Mouse (Mus musculus): ENCODE measurements at regions not wholly inside any gene's neighbourhood (a gene's known extent, or its start where the extent isn't known, plus 50 kb on each side); places are given as distances from the start of the nearest gene placed in this dataset.
"Not testable (repeated sequence)": the region's sequence is repeated elsewhere in the genome, so short reads cannot be mapped to it uniquely, and the experiment has no call there.

DNA sequence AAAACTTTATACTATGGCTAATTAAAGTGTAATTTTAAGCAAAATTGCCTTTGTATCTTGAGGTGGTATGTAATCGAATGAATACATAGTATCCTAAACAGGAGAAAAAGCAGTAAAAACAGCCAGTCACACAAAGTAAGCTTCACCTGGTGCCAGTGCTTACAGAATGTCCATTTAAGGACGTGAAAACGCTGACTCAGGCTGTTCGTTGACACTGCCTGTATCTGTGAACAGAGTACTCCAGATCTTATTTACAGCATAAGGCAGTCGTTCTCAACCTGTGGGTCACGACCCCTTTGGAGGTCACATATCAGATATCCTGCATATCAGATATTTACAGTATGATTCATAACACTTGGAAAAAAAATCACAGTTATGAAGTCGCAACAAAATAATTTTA, 194.8 kb downstream of the Wdr20rt start:
- DNase-seq (ENCODE audit: low read depth, low spot score), result no peak

DNA sequence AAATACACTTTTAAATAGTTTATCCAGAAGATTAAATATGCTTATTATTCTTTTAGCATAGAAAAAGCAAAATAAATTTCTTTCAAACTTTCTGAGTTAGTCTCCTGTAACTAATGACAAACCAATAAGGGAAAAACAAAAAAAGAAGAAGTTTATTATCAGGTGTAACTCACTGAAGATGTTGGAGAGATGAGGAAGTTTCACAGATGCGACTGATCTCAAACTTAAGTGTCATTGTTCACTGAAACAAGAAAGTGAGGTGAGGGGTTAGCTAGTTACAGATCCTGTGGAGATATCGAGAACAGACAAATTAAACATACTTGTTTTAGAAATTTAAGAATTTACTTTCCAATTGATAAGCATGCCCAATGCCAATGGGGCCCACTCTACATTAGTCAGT, 199.2 kb downstream of the Wdr20rt start:
- DNase-seq (ENCODE audit: low read depth, low spot score), result no peak

DNA sequence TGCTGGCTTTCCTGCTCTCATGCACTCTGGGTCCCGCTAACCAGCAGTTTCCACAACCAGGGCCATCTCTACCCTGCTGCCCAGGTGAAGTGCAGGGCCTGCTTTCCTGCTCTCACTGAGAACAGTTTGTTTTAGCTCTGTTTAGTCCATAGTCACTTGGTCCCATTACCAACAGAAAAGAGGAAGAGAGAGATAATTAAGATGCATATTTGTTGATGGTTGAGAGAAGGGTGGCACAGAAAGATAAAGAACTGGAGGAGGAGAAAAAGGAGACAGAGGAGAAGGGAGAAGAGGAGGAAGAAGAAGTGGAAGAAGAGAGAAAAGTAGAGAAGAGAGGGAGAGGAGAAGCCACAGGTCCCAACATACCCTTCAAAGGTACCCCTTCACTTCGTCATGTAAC, 200.1 kb downstream of the Wdr20rt start:
- no peak for DNase-seq (ENCODE audit: low read depth, low spot score)

GRCm38 (mm10) chr12:65426884-65427283, 201.6 kb downstream of the Wdr20rt start:
- DNase-seq (ENCODE audit: low read depth, low spot score), result no peak

- peak; percentile 20 for DNase-seq (ENCODE audit: low read depth, low spot score)
Measured at GRCm38 (mm10) chr12:65428214-65428981, 203.1 kb downstream of the Wdr20rt start.

DNA sequence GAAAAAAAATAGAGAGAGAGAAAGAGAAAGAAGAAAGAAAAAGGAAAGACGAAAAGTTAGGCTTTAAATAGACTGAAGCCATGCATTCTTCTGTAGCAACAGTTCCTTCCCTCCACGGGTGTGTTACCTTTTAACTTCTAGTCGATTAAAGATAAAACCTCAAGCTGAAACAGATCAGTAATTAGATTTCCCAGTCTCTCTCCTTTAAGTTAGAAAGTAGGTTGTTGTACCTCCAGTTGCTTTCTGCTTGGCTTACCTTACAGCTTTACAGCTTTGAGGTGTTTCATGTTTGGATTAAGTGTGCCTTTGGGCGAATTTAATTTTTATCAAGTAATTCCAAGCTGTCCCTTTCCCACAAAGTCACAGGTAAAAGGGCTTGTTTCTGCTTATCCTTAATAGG, 225.5 kb downstream of the Wdr20rt start:
- DNase-seq (ENCODE audit: low read depth, low spot score), result no peak

DNA sequence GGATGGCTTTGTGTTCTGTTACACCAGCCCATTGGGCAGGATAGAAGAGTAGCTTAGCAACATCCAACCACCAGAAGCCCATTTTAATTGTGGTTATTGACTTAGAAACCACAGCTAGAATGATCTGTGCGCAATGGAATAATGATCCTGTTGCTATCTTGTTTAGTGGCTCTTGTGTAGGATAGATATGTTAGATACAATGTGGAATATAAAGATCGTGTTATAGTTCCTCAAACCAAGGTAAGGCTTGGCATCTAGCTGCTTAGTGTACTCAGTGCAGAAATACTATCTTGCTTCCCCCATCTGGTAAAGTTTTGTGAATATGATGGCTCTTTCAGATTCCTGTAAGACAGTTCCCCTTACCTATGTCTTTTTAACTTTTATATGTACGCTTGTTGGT, 230.4 kb downstream of the Wdr20rt start:
- no peak for DNase-seq (ENCODE audit: low read depth, low spot score)

DNA sequence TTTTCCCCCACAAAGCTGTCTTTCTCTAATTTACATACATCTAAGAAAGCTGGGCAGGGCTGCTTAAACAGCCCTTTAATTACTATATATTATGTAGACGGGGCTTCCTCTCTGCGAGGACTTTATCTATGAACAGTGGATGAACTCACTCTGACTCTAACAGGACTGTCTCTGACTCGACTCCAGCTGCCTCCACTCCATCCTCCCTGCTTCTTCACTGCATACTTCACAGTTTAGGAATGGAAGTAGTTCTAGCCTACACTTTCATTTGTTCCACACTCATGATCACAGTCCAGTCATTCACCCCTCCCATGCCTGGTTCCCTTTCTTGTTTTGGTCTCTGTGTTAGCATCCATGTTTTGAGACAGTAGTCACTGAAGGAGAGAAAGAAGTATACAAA, 231.6 kb downstream of the Wdr20rt start:
- DNase-seq (ENCODE audit: low read depth, low spot score), result no peak

DNA sequence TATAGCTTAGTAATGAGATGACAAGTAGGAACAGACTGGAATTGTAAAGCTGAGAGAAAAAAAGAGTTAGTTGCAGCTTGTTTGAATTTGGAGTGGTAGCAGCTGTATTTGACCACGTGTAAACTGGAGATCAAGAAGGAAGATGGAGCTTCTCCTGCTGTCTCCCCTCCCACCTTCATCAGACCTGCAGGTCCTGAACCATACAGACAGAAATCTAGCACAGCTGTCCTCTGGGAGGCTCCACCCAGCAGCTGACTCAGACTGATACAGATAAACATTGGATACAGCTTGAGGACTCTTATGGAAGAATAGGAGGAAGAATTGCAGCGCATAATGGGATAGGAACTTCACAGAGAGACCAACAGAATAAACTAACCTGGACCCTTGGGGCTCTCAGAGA, 238.9 kb downstream of the Wdr20rt start:
- no peak for DNase-seq (ENCODE audit: low read depth, low spot score)

DNA sequence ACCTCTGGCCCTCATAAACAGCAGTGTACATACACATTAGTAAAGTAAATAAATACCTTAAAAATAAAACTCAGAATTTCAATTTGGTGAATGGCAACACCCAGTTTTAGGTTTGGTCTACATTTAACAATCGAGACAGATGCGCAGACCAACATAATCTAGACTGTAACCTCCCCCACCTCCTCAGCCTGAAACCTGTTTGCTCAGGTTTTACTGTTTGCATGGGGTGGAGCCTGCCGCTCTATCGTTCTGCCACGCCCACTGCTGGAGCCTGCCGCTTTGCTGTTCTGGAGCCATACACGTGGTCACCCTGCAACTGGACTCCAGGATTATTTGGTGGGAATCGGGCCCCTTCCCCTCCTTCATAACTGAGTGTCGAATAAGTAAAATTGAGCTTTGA, 253.4 kb downstream of the Wdr20rt start:
- not testable (repeated sequence) for DNase-seq (ENCODE audit: low read depth, low spot score)

DNA sequence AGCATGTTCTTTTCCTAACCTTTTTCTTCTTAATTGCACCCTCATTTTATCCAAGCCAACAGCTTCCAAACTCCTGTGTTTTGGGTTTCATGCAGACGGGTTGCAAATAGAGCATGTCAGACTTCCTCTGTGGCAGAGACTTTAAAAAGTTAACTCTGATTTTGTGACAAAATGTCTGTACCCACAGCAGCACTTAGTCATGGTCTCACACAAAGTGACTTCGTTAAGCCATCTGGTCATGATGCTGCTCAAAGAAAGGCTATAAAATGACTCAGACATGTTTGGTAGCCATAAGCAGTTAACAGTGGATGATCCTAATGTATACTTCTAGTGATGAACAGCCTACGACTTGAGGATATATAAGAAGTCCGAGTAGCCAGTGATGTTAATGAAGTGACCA, 255.5 kb downstream of the Wdr20rt start:
- peak; percentile 56 for DNase-seq (ENCODE audit: low read depth, low spot score)

DNA sequence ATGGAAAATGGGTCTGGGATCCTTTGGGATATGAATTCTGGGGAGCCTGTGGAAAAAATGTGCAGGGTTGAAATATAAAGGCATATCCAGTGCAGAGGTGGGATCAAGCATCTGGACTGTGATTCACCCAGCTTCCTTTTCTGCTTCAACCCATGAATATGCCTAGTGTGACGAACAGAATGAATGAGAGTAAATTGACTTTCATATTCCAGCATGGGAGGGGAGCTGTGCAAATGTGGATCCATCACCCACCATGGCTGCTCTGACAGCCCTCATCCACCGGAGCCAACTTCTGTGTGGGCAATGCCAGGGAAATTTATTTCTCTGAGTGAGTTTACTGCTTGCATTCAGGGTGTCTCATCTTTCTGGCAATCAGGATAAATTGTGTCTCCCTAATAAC, 265.8 kb downstream of the Wdr20rt start:
- DNase-seq (ENCODE audit: low read depth, low spot score), result peak; percentile 68

- DNase-seq (ENCODE audit: low read depth, low spot score), result no peak
Measured at GRCm38 (mm10) chr12:65494388-65495030, 269.2 kb downstream of the Wdr20rt start.

DNA sequence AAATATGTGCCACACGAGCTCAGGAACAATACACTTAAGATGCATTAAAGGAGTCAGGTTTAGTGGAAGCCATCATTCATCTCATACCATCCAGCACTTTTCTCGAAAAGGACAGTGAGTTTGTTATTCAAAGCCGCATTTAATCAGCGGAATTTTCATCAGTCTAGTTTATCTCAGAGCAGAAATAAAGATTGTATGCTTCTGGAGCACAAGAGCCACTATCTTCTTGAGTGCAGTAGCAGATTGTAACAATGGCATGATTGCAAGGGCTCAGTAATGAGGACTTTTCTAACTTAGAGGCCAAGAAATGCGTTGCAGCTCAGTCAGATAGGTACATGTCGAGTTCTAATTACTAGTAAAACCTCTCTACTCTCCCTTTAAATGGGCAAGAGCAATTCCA, 271.3 kb downstream of the Wdr20rt start:
- DNase-seq (ENCODE audit: low read depth, low spot score), result no peak

DNA sequence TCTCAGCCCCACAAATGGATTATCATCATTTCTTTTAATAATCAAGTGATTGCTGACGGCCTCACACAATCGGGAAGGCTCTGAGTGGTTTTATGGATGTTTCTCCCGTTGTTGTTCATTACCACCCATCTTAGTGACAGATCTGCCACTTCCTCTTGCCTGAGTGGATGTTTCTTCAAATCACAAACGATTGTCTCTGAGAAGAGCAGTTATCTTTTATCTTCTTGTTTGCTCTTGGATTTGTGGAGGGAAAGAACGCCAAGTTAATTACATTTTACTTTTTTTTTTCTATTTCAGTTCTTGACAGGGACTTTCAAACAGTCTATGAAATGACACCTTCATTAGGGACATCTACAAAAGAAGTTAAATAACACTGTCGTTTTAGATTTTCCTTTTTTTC, 272.3 kb downstream of the Wdr20rt start:
- no peak for DNase-seq (ENCODE audit: low read depth, low spot score)

DNA sequence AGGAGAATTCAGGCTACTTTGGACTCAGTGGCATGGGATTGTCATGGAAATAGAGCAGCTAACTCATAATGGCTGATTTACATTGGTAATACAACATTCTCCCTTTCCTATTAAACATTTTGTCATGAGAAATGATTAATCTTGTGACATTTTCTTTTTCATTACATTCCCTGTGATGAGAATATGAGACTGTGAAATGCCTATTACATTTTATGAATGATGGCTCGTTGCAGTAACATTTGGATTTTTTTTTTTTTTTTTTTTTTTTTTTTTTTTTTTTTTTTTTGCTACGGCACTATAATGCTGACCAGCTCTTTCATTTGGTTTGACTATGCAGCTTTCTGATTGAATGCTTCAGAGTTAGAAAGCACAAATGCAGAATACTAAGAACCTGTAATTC, 276.1 kb downstream of the Wdr20rt start:
- no peak for DNase-seq (ENCODE audit: low read depth, low spot score)

DNA sequence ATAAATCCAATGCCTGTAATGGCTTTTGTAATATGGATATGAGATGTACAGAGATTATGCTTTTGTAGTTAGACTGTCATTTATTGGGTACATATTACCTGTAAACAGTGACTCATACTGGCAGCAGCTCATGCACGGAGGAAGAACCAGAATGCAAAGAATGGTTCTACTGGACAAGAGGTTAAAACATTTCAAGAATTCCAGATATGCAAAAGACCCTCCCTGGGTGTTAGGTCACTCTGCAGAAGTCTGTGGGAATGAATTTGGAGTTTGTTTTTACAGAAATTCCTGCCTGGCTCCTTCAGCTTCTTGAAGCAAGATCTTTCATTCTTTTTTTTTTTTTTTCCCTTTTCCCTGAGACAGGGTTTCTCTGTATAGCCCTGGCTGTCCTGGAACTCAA, 276.7 kb downstream of the Wdr20rt start:
- no peak for DNase-seq (ENCODE audit: low read depth, low spot score)

GRCm38 (mm10) chr12:65513070-65513469, 287.8 kb downstream of the Wdr20rt start:
- DNase-seq (ENCODE audit: low read depth, low spot score), result no peak

DNA sequence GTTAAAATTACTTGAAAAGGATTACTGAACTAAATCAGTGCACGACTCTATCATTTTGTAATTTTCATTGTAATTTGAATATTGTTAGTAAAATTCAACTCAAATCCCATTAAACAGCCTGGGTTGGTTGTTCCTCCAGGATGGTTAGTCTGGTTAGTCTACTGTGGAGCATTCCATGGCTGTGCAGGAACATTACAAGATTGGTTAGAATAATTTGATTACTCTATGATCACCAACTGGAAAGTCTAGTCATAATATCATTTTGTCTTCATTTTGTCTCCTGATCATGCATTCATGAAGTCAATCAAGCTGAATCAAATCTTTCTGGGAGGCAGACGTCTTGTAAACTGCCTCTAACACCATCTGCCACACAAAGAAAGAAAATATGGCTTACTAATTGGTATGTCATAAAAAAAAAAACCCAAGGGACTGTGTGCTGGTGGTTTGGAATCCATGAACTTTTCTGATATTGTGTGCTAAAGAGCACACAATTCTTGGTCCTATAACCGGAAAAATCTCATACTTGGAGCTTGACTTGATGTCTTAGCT, 308.9 kb downstream of the Wdr20rt start:
- DNase-seq (ENCODE audit: low read depth, low spot score), result peak; percentile 10

GRCm38 (mm10) chr12:65548301-65548700, 323.0 kb downstream of the Wdr20rt start:
- peak; percentile 56 for DNase-seq (ENCODE audit: low read depth, low spot score)

DNA sequence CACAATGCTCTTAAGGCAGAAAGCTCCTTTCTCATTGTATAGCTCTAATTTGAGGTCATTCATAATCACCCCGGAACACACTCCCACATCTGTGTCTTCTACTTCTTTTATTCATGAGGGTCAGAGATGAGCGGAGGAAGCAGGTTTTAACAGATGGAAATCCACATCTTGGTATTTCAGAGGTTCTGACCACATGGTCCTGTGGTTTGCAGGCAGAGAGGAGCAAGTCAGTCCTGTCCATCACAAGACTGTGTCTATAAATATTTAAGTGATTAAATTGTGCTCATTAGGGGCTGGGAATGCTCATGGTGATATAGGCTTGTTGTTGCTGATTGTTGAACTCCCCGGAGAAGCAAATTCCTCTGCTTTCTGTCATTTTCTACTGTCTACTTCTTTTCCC, 326.9 kb downstream of the Wdr20rt start:
- DNase-seq (ENCODE audit: low read depth, low spot score), result no peak

- DNase-seq (ENCODE audit: low read depth, low spot score), result no peak
Measured at GRCm38 (mm10) chr12:65559036-65559435, 333.7 kb downstream of the Wdr20rt start.

DNA sequence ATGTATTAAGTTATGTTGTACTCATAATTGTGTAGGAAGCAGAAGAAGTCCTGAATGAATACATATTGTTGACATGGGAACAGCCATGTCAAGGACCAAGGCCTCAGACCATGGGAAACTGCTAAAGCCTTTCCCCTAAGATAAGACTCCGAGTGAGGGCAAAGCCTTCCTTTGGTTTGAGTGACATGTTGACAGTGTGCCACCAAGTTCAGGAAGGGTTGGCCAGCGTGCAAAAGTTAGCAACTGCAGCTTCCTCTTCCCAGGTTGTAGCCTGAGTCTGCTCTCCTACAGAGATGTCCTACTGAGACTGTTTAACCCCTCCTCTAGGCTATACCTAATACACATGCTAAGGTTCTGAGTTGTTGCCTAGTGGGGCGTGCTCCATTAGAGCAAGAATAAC, 334.5 kb downstream of the Wdr20rt start:
- no peak for DNase-seq (ENCODE audit: low read depth, low spot score)

Measured in brain, adult 2 months (tissue).